Mouse (Mus musculus): Measurements from ENCODE around the gene Mat2b. TPM values are rescaled to one million over a fixed set of nuclear protein-coding genes. Genes with fewer than 3 reads are reported as not detected.
A peak's percentile ranks its signal among the peaks of the same experiment; 100 is the strongest.

Gene Mat2b
- total and polyA plus RNA-seq, 3 experiments = 28.7 to 92.1 (median 61.3) TPM

- no peak for DNase-seq
Measured at GRCm38 (mm10) chr11:40675014-40675730, 19.8 kb downstream of the Mat2b start.

- DNase-seq = peak; percentile 18
Measured at GRCm38 (mm10) chr11:40649726-40650445, 45.1 kb downstream of the Mat2b start.

- no peak for DNase-seq
Measured at GRCm38 (mm10) chr11:40647246-40647645, 47.8 kb downstream of the Mat2b start.

Other genes with a start within 250 kb of the Mat2b start
- gene Hmmr, start 38.2 kb upstream of the Mat2b start, total RNA-seq (2021) = 1 to 10 TPM in 1 of 2 experiments, under 1 TPM in 1; 0.76 to 1.4 TPM
- 0.32 and 0.47 TPM in 2 replicates for gene Hmmr, start 38.2 kb upstream of the Mat2b start, polyA plus RNA-seq (2012; rRNA removed)
- 10 to 100 TPM; 21.1 to 25.2 TPM for gene Nudcd2, start 38.5 kb upstream of the Mat2b start, total RNA-seq (2021)
- 22.0 and 27.2 TPM in 2 replicates for gene Nudcd2, start 38.5 kb upstream of the Mat2b start, polyA plus RNA-seq (2012; rRNA removed)
- gene Ccng1, start 60.1 kb upstream of the Mat2b start, total RNA-seq (2021) = 10 to 100 TPM; 68.0 to 71.7 TPM
- 17.2 and 17.7 TPM in 2 replicates for gene Ccng1, start 60.1 kb upstream of the Mat2b start, polyA plus RNA-seq (2012; rRNA removed)